Mouse (Mus musculus) MEL (cell line): ENCODE measurements around the gene Tapbp. TPM values are rescaled to one million over a fixed set of nuclear protein-coding genes. Genes with fewer than 3 reads are reported as not detected.

Experiments
- DNase-seq: peaks from one replicate; pipeline ENCODE4 v3.0.0; 2011; ENCODE audit warnings: low read depth, low spot score
- H3K27ac ChIP-seq: 2 replicates; pipeline ENCODE4 v1.5.1; 2012; ENCODE audit warnings: low read depth, mild to moderate bottlenecking, control low read depth, low read length, moderate library complexity; ENCODE audit not compliant: control insufficient read depth
- H3K27me3 ChIP-seq, 2 experiments: fragments of 150-350 bp in 1 of 2; sonication (generic) in 1 of 2; 2 replicates each; pipeline ENCODE4 v1.6.1; 2012; ENCODE audit warnings: low read length in 2 of 2, mild to moderate bottlenecking in 2 of 2, improper control_type of control experiment in 1 of 2, moderate library complexity in 1 of 2; ENCODE audit not compliant: insufficient read depth in 2 of 2, control insufficient read depth in 1 of 2
- H3K36me3 ChIP-seq, 2 experiments: 2 replicates each; pipeline ENCODE4 v1.6.1; 2012 to 2014; ENCODE audit warnings: low read length in 2 of 2, improper control_type of control experiment in 1 of 2, inconsistent platforms in 1 of 2, mild to moderate bottlenecking in 1 of 2; ENCODE audit not compliant: insufficient read depth in 2 of 2, control insufficient read depth in 1 of 2
- H3K4me1 ChIP-seq, 2 experiments: fragments of 150-350 bp in 1 of 2; sonication (generic) in 1 of 2; 2 replicates each; pipeline ENCODE4 v1.6.1; 2012; ENCODE audit warnings: low read length in 2 of 2, improper control_type of control experiment in 1 of 2, mild to moderate bottlenecking in 1 of 2; ENCODE audit not compliant: insufficient read depth in 2 of 2, control insufficient read depth in 1 of 2
- H3K4me3 ChIP-seq, 2 experiments: fragments of 150-350 bp in 1 of 2; sonication (generic) in 1 of 2; 2 replicates each; pipeline ENCODE4 v1.5.1; 2012; ENCODE audit warnings: low read depth in 2 of 2, low read length in 2 of 2, mild to moderate bottlenecking in 2 of 2, moderate library complexity in 2 of 2, control low read depth in 1 of 2, improper control_type of control experiment in 1 of 2; ENCODE audit not compliant: control insufficient read depth in 1 of 2, insufficient read depth in 1 of 2
- H3K79me2 ChIP-seq: 2 replicates; pipeline ENCODE4 v1.6.1; 2012; ENCODE audit warnings: mild to moderate bottlenecking, low read length, moderate library complexity; ENCODE audit not compliant: control insufficient read depth, poor library complexity, insufficient read depth
- H3K9ac ChIP-seq: 2 replicates; pipeline ENCODE4 v1.6.1; 2012; ENCODE audit warnings: low read depth, mild to moderate bottlenecking, control low read depth, low read length, moderate library complexity; ENCODE audit not compliant: control insufficient read depth, poor library complexity, severe bottlenecking
- H3K9me3 ChIP-seq: fragments of 150-350 bp; sonication (generic); replicated peaks from 2 replicates; pipeline ENCODE4 v1.6.1; 2012; ENCODE audit warnings: mild to moderate bottlenecking, low read length, improper control_type of control experiment, moderate library complexity; ENCODE audit not compliant: insufficient read depth
- CTCF ChIP-seq, 3 experiments: IDR thresholded peaks in 2 of 3; conservative IDR thresholded peaks in 1 of 3; 2 replicates each; pipeline ENCODE4 v1.5.1; 2011 to 2012; ENCODE audit warnings: low read length in 3 of 3, low read depth in 2 of 3, mild to moderate bottlenecking in 2 of 3, improper control_type of control experiment in 1 of 3, inconsistent platforms in 1 of 3, mixed read lengths in 1 of 3, moderate library complexity in 1 of 3; ENCODE audit not compliant: control insufficient read depth in 1 of 3, insufficient read depth in 1 of 3, poor library complexity in 1 of 3, severe bottlenecking in 1 of 3
- ETS1 ChIP-seq: IDR thresholded peaks from 2 replicates; pipeline ENCODE4 v1.6.1; 2012; ENCODE audit warnings: low read depth, mild to moderate bottlenecking, inconsistent platforms, low read length, improper control_type of control experiment, moderate library complexity
- MAFK ChIP-seq: IDR thresholded peaks from 2 replicates; pipeline ENCODE4 v1.6.1; 2011; ENCODE audit warnings: low read depth, mild to moderate bottlenecking, low read length, improper control_type of control experiment, borderline replicate concordance
- MAX ChIP-seq: IDR thresholded peaks from 2 replicates; pipeline ENCODE4 v1.6.1; 2011; ENCODE audit warnings: low read length, improper control_type of control experiment
- MYC ChIP-seq: IDR thresholded peaks from 2 replicates; pipeline ENCODE4 v1.6.1; 2011; ENCODE audit warnings: low read depth, mild to moderate bottlenecking, low read length, improper control_type of control experiment, moderate library complexity
- NRF1 ChIP-seq: IDR thresholded peaks from 2 replicates; pipeline ENCODE4 v1.6.1; 2014; ENCODE audit warnings: low read depth, mild to moderate bottlenecking, inconsistent platforms, low read length, improper control_type of control experiment, moderate library complexity; ENCODE audit not compliant: poor library complexity, insufficient read depth, severe bottlenecking
- POLR2AphosphoS2 ChIP-seq: IDR thresholded peaks from 2 replicates; pipeline ENCODE4 v1.6.1; 2011; ENCODE audit warnings: low read length, improper control_type of control experiment
- RAD21 ChIP-seq: IDR thresholded peaks from 2 replicates; pipeline ENCODE4 v1.6.1; 2011; ENCODE audit warnings: mild to moderate bottlenecking, low read depth, low read length, improper control_type of control experiment
- SMC3 ChIP-seq: IDR thresholded peaks from 2 replicates; pipeline ENCODE4 v1.6.1; 2011; ENCODE audit warnings: low read depth, low read length, improper control_type of control experiment
- TBP ChIP-seq: IDR thresholded peaks from 2 replicates; pipeline ENCODE4 v1.8.0; 2011; ENCODE audit warnings: low read depth, low read length, improper control_type of control experiment
- TCF12 ChIP-seq: IDR thresholded peaks from 2 replicates; pipeline ENCODE4 v1.6.1; 2014; ENCODE audit warnings: low read depth, mild to moderate bottlenecking, inconsistent platforms, low read length, improper control_type of control experiment, moderate library complexity
- USF1 ChIP-seq: IDR thresholded peaks from 2 replicates; pipeline ENCODE4 v1.6.1; 2014; ENCODE audit warnings: low read depth, mild to moderate bottlenecking, inconsistent platforms, low read length, improper control_type of control experiment, moderate library complexity
- USF2 ChIP-seq, 2 experiments: IDR thresholded peaks; 2 replicates each; pipeline ENCODE4 v1.6.1; 2011 to 2012; ENCODE audit warnings: improper control_type of control experiment in 2 of 2, low read length in 2 of 2, borderline replicate concordance in 1 of 2, inconsistent platforms in 1 of 2, low read depth in 1 of 2, mild to moderate bottlenecking in 1 of 2; ENCODE audit not compliant: insufficient read depth in 1 of 2
- polyA plus RNA-seq, 2 experiments: library from polyadenylated mRNA; stranded (reverse) in 1 of 2; unstranded in 1 of 2; fragments of >175 nt in 1 of 2; fragments of >200 nt in 1 of 2; gene quantifications; 2 replicates each; pipeline versions ENCODE4 v1.2.1 to v1.2.4; 2012; ENCODE audit warnings: low replicate concordance in 2 of 2, low read depth in 1 of 2; ENCODE audit not compliant: insufficient read length in 2 of 2, insufficient read depth in 1 of 2, missing spikeins in 1 of 2
- total RNA-seq: library from RNA; depleted of rRNA; stranded (reverse); fragments of 300-350 nt; gene quantifications from 2 replicates; pipeline ENCODE4 v1.2.3, GENCODE M21; 2012

Gene Tapbp
- total and polyA plus RNA-seq, 3 experiments: 24.3 to 33.3 TPM; not detected in 1

GRCm38 (mm10) chr17:33968489-33968888 lies 52.8 kb downstream of the Tapbp start:
- Histone ChIP-seq H3K4me3 (no peak overlapping the region), H3K27me3 (no peaks in the 10 kb centered on the region), H3K4me1 (no peaks in the 10 kb centered on the region), H3K36me3 (no peaks in the 10 kb centered on the region), H3K9me3 (no peaks in the 10 kb centered on the region), H3K9ac (no peak overlapping the region), H3K79me2 (no peaks in the 10 kb centered on the region), H3K27ac (no peak overlapping the region)
- peak; percentile 63 for DNase-seq
- TF ChIP-seq CTCF (IDR thresholded peaks at IDR 0.05 in 2 of 3, conservative IDR thresholded peaks at IDR 0.05 in 1 of 3; ENCODE audit: control insufficient read depth in 1 of 3, insufficient read depth in 1 of 3, low read depth in 2 of 3, low read length in 3 of 3, poor library complexity in 1 of 3, severe bottlenecking in 1 of 3) (peak; percentile 28 to 60 (median 44); a peak in 5 of 6 replicates), SMC3 (peak; percentile 31; the same call in 1 of the 2 replicates), NRF1 (no peak), POLR2AphosphoS2 (no peak), RAD21 (peak; percentile 26)

DNA sequence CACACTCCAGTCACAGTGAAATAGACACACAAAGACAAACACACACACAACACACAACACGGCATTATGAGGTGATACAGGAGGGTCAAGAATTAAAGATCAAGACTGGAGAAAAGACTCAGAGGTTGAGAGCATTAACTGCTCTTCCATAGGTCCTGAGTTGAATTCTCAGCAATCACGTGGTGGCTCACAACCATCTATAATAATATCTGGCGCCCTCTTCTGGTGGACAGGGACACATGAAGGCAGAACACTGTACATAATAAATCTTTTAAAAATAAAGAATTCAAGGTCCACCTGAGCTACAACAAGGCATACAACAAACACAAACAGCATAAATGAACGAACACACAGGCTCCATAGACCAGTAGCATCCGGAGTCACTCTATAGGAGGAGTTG lies 53.2 kb downstream of the Tapbp start:
- Histone ChIP-seq H3K9ac (no peak overlapping the region), H3K9me3 (no peaks in the 10 kb centered on the region)
- peak; percentile 75 for DNase-seq

GRCm38 (mm10) chr17:33969394-33969793 lies 53.7 kb downstream of the Tapbp start:
- no peaks in the 10 kb centered on the region for H3K4me1 ChIP-seq
- no peak overlapping the region for H3K9ac ChIP-seq
- H3K27ac ChIP-seq: no peak overlapping the region
- H3K27me3 ChIP-seq: peaks cover 0 to 1% of the 10 kb centered on the region in 2 experiments; a peak in 1 of 4 replicates
- peak; percentile 11 to 37 (median 16); a peak in 2 of 6 replicates for TF ChIP-seq CTCF (IDR thresholded peaks at IDR 0.05 in 2 of 3, conservative IDR thresholded peaks at IDR 0.05 in 1 of 3; ENCODE audit: control insufficient read depth in 1 of 3, insufficient read depth in 1 of 3, low read depth in 2 of 3, low read length in 3 of 3, poor library complexity in 1 of 3, severe bottlenecking in 1 of 3)
- TF ChIP-seq TCF12: no peak
- H3K4me3 ChIP-seq: no peak overlapping the region
- H3K9me3 ChIP-seq: no peaks in the 10 kb centered on the region
- no peaks in the 10 kb centered on the region for H3K79me2 ChIP-seq
- H3K36me3 ChIP-seq: no peaks in the 10 kb centered on the region
- peak; percentile 34 for DNase-seq

More for the DNA sequence above, 53.2 kb downstream of the Tapbp start:
- Histone ChIP-seq H3K4me3 (no peak overlapping the region), H3K79me2 (no peaks in the 10 kb centered on the region), H3K27ac (no peak overlapping the region), H3K36me3 (no peaks in the 10 kb centered on the region), H3K4me1 (no peaks in the 10 kb centered on the region), H3K27me3 (peaks cover 0 to 1% of the 10 kb centered on the region in 2 experiments; a peak in 1 of 4 replicates)
- 0 out of 2 replicates have a peak, but pooled peaks have one; percentile 15 for TF ChIP-seq MAX
- TF ChIP-seq MYC: 0 out of 2 replicates have a peak, but pooled peaks have one; percentile 37
- no peak for TF ChIP-seq POLR2AphosphoS2
- peak in 1 of 2 experiments; percentile 57; a peak in 1 of 4 replicates for TF ChIP-seq USF2 (IDR thresholded peaks at IDR 0.05; ENCODE audit: borderline replicate concordance in 1 of 2, insufficient read depth in 1 of 2, low read depth in 1 of 2, low read length in 2 of 2)
- peak; percentile 3 to 52 (median 32); a peak in 5 of 6 replicates for TF ChIP-seq CTCF (IDR thresholded peaks at IDR 0.05 in 2 of 3, conservative IDR thresholded peaks at IDR 0.05 in 1 of 3; ENCODE audit: control insufficient read depth in 1 of 3, insufficient read depth in 1 of 3, low read depth in 2 of 3, low read length in 3 of 3, poor library complexity in 1 of 3, severe bottlenecking in 1 of 3)
- TF ChIP-seq USF1: peak; percentile 85
- no peak for TF ChIP-seq MAFK
- 0 out of 2 replicates have a peak, but pooled peaks have one; percentile 28 for TF ChIP-seq TBP
- no peak for TF ChIP-seq ETS1
- 0 out of 2 replicates have a peak, but pooled peaks have one; percentile 14 for TF ChIP-seq SMC3
